Mouse (Mus musculus) right cerebral cortex, postnatal 4 days (tissue): ENCODE results near the gene Tspo2.
"Not testable (repeated sequence)": the region's sequence is repeated elsewhere in the genome, so short reads cannot be mapped to it uniquely, and the experiment has no call there.

Source experiments
- DNase-seq: peaks from one replicate; pipeline ENCODE4 v3.0.0-alpha.2; 2022

Gene Tspo2

DNA sequence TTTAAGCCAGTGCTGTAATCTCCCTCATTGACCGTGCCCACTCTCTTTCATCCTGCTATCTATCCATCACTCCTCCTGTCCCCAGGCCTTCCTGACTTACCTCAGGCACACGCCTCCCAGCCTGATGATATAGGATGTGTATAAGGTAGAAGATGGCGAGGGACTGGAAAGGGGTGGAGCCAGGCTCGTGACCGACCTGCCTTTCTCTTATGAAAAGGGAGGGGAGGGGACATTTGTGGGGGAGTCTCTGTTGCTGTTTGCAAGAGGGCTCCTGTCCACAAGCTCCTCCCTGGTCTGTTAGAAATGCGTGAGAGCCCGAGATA is at the start of gene Tspo2:
TSS of gene Tspo2 (minus strand) at position 170 of the 323 bp plus-strand sequence.
- DNase-seq = no peak

DNA sequence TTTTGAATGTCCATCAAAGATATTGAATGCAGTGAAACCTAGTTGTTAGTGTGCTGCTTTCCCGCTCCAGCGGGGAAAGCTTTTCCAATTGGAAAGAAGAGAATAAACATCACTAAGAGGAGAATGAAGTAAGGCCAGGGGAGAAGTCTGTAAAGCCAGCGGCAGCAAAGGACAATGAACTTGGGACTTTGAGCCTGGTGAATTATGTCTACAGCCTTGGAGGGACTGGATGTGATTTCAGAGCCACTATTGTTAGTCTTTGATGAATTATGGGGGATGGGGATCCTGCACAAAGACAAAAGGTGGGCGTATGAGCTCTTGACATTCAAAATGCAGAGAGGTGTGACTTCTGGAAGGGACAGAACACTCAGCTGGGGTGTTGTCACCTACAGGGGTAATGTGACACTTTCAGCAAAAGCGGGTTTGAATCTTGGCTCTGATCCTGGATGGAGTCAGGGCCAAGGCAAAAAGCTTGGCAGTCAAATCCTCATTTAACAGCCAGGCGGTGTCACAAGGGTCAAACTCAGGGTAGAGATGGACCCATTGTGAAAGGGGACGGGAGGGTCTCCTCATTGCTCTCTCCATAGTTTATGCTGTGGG is 49.6 kb upstream of the Tspo2 start:
- no peak for DNase-seq

DNA sequence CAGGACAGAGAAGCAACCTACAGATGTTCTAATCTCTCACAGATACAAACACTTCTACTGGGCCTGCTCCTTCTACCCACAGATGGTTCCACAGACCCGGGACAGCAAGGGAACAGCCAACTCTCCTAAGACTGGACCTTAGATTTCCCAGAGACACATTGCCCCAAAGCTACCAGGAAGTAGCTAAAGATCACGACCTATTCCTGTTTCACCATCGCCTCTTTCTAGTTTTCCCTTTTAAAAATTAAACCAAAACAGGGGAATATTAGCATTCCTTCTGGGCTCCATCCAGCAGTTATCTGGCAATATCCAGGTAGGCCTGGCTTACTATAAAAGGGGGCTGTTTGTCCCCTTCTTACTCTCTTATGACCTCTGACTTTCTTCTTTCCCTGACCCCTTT is 46.7 kb upstream of the Tspo2 start:
- DNase-seq = no peak

DNA sequence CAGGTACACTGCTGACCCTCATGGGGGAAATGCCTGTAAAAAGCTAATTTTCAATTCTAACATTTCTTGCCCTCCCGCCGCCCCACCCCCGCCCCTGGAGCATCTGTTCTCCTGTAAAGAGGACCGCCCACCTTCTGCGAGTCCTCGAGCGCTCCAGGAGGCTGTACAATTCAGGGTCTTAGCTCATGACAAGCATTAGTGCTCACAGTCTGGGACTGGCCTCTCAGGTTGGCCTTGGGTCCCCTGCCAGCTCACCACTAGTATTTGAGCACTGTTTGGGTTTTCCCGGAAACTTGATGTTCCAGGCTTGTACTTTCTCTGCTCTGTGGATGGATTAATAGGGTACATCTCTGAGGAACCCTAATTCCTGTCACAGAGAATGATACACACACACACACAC is 42.7 kb upstream of the Tspo2 start:
- no peak for DNase-seq

DNA sequence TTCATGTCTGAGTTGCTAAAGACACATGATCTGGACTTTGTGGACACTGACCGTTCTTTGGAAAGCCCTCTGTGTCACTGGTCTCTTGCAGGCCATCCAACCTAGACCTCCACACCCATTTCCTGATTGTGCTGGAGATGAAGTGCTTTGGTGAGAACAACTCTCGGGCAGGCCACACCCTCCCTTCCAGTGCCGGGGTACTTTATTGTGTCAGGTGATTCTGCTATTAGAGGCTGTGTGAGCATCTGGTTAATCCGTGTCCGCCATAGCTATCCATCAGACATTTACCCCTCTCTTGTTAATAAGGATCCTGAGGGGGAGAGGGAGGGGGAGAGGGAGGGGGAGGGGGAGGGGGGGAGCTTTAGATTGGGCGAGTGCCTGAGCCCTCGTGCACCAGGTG is 42.3 kb upstream of the Tspo2 start:
- no peak for DNase-seq

DNA sequence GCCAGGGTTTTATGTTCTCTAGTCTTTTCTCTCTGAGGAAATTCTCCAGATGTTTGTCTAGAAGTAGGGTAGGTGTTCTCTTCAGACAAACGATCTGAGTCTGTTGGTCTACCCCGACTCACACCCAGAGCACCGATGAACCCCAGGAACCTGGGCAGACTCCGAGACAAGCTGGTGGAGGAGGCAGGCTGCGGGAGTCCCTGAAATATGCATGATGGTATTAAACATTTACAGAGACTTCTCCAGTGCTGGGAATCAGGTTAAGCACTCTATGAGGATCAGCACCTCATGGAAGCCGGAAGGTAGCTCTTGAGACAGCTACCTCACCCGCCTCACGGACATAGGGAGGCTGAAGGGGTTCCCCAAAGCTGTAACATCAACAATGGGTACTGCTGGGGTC is 41.3 kb upstream of the Tspo2 start:
- no peak for DNase-seq

DNA sequence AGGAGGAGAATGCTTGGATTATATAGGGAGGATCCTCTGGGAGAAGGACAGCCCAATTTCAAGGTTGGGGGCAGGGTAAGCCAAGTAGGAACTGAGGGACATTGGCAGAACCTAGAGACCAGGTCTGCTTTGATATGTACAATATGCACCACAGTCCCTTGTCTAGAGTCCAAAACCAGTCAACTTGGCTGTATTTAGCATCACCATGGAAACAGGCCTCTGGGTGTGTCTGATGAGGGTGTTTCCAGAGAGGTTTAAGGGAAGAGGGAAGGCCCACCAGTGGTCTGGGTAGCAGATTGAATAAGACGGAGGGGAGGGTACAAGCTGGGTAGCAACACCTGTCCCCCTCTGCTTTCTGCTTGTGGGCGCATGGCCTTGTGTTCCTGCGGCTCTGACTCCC is 38.1 kb upstream of the Tspo2 start:
- DNase-seq = no peak

GRCm38 (mm10) chr17:48484191-48484590 is 32.9 kb upstream of the Tspo2 start:
- no peak for DNase-seq

GRCm38 (mm10) chr17:48483764-48484163 is 32.4 kb upstream of the Tspo2 start:
- DNase-seq = no peak

GRCm38 (mm10) chr17:48479952-48480351 is 28.6 kb upstream of the Tspo2 start:
- peak; percentile 26 for DNase-seq

- DNase-seq = no peak
Observed at GRCm38 (mm10) chr17:48475444-48475843, 24.1 kb upstream of the Tspo2 start.

- DNase-seq = not testable (repeated sequence)
Observed at GRCm38 (mm10) chr17:48474282-48474681, 23.0 kb upstream of the Tspo2 start.

DNA sequence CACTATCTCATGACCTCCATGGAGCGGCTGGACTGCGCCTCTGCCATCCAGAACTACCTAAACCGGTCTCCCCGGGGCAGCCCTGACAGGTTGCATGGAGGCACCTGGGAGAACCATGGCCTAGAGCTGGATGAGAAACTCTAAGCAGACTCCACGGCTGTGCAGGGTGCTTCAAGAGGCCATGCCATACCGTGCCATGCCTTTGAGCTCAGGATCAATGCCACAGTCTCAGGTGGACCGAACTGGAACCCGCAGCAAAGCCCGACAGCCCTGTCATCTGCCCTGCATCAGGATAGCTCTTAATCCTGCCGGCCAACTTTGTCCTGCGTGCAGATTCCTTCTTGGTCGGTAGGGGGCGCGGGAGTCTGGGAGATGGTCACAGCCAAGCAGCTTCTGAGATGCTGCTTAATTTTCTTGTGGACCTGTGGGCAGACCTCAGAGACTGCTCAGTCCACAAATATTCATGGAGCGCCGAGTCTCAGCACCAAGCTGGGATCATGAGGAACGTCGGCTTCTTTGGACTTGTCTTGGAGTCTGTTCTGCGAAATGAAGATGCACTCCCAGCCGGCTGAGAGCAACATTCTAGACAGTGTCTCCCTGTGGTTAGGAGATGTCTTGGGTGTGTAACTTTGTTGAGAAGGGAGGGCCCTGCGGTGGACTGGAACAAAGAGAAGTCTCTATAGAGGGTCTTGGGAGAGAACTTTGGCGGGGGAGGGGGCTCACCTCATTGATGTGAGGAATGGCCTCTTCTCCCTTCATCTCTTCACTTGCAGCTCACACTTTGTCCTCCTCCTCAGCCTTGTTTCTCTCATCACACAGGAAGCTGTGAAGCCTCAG is 16.3 kb upstream of the Tspo2 start:
- peak; percentile 93 for DNase-seq

DNA sequence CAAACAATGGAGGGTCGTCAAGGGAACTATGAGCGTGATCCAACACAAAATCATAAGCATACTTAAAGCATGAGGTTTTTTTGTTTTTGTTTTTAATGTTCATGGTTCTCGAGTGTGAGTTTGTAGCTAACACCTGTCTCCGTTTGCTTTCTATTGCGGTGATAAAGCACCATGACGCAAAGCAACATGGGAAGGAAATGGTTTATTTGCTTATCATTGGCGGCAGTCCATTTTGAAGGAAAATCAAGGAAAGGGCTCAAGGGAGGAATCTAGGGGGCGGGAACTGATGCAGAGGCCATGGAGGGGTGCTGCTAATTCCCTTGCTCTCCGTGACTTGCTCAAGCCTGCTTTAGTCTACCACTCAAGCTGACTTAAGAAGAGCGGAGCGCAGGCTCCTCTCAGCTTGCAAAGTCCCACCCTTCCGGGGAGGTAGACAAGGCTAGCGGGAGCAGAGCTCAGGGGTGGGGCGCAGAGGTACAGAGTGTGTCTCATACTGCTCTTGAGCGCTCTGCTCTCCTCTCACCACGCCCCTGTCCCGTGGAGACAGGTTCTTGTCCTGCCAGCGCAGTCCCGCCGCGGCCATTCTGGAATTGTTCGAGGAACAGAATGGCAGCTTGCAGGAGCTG is 15.6 kb upstream of the Tspo2 start:
- peak; percentile 25 for DNase-seq

DNA sequence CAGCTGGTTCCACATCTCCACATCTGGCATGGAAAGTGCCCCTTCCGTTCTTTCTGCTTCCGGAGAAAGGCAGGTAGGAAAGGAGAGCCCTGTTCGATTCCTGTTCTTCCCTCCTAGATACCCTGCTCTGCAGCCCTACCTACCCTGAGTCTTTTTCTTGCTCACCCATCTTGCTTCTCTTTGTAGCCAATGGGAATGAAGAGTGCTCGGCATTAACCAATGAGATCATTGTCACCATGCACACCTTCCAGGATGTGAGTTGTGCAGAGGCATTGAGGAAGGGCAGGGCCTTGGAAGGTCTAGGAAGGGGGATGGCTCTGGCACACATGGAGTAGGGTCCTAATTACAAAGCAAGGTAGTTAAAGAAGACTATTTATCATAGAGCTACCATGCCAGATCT is 12.1 kb upstream of the Tspo2 start:
- no peak for DNase-seq

- no peak for DNase-seq
Observed at GRCm38 (mm10) chr17:48462096-48462495, 10.8 kb upstream of the Tspo2 start.

GRCm38 (mm10) chr17:48457971-48458653 is 6.8 kb upstream of the Tspo2 start:
- DNase-seq = no peak

GRCm38 (mm10) chr17:48455955-48456354 is 4.6 kb upstream of the Tspo2 start:
- DNase-seq = no peak

- DNase-seq = no peak
Observed at GRCm38 (mm10) chr17:48454688-48455087, 3.4 kb upstream of the Tspo2 start, which contains the start of gene Unc5cl. Unc5cl (plus strand) TSS chr17:48454901.

DNA sequence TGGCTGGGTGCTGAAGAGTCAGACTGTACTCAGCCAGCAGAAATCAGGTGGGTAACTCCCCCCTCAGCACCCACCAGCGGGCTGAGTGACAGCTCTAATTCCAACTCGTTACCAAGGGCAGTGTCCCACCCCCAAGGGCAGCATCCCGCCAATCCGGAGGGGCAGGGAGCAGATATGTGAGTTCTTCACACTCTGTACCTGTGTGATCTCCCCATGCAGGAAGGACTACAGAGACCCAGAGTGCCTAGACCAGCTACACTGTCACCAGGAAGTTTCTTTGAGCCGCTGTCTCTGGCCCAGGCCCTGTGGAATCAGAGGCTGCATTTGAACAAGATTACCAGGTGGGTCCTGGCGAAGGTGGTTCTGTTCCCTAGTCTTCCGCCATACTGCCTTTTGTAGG is 2.9 kb upstream of the Tspo2 start:
- DNase-seq = no peak

DNA sequence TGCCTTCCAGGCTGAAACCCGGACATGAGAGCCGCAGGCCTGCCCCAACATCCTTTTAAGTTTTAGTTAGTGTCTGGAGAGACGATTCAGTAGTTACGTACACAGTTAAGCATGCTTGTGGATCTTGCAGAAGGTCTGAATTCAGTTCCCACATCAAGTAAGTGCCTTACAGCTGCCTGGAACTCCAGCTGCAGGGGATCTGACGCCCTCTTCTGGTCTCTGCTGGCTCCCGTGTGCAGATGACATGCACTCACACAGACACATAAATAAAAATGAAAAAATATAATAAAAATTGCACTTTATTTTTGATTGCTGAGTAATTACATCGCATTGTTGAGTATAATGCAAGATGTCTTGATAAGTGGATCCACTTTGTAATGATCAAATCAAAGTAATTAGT is 2.2 kb upstream of the Tspo2 start:
- DNase-seq = no peak

- no peak for DNase-seq
Observed at GRCm38 (mm10) chr17:48451753-48452444, 577 bp upstream of the Tspo2 start.
